Mouse (Mus musculus): ENCODE data around the gene Zbtb39.

DNA sequence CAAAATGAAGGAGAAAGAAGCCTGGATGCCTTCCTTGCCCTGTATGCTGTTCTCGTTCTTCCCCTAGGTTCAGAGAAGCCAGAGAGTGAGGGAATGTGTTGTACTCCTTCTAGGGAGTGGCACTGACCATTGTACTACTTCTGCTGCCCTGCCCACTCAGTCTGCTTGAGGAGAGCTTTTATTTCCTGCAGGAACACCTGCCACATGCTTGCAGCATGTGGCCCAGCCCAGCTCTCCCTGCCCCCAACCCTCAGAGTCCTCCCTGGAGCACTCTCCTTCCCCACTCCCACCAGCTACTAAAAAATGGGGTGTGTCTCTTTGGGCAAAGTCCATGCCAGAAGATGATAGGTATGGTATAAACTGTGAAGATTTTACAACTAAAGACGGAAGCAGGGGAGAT is 35.0 kb upstream of the Zbtb39 start:
- TF ChIP-seq POLR2A (IDR thresholded peaks at IDR 0.05; ENCODE audit: low read depth, low read length) (no peak), CTCF (conservative IDR thresholded peaks at IDR 0.05; ENCODE audit: insufficient read depth, insufficient read length, low read depth, low read length) (no peak)

All from kidney, adult 2 months (tissue).